Mouse (Mus musculus) limb, embryonic 10.5 days (tissue): ENCODE results near the gene 2310057N15Rik. TPM values are rescaled to one million over a fixed set of nuclear protein-coding genes. Genes with fewer than 3 reads are reported as not detected.
"Not testable (repeated sequence)": the region's sequence is repeated elsewhere in the genome, so short reads cannot be mapped to it uniquely, and the experiment has no call there.

ENCODE experiments used
- DNase-seq: peaks from one replicate; pipeline ENCODE4 v3.0.0-alpha.2; 2017; ENCODE audit warnings: low spot score
- H3K27ac ChIP-seq: fragments of 300-500 bp; sonication (generic); 2 replicates; pipeline ENCODE4 v1.5.1; 2016; ENCODE audit warnings: mild to moderate bottlenecking
- H3K27me3 ChIP-seq: fragments of 300-500 bp; sonication (generic); 2 replicates; pipeline ENCODE4 v1.6.1; 2016; ENCODE audit warnings: low read depth, mild to moderate bottlenecking; ENCODE audit not compliant: poor library complexity, severe bottlenecking
- H3K36me3 ChIP-seq: fragments of 300-500 bp; sonication (generic); 2 replicates; pipeline ENCODE4 v1.6.1; 2016; ENCODE audit warnings: mild to moderate bottlenecking, moderate library complexity
- H3K4me1 ChIP-seq: fragments of 300-500 bp; sonication (generic); 2 replicates; pipeline ENCODE4 v1.6.1; 2016
- H3K4me3 ChIP-seq: fragments of 300-500 bp; sonication (generic); 2 replicates; pipeline ENCODE4 v1.5.1; 2016; ENCODE audit warnings: mild to moderate bottlenecking, moderate library complexity
- H3K9me3 ChIP-seq: fragments of 300-500 bp; sonication (generic); replicated peaks from 2 replicates; pipeline ENCODE4 v1.6.1; 2016; ENCODE audit warnings: mild to moderate bottlenecking
- WGBS: fragments of 180-500 bp; shearing (Covaris S2); methylation state at CpG from one replicate; pipeline ENCODE4 v1.1.7; 2016; 5-methylcytosine and 5-hydroxymethylcytosine counted together
- polyA plus RNA-seq: library from polyadenylated mRNA; unstranded; fragments of >200 nt; fragmentation: Nextera tagmentation; extraction: Ambion mirVana; gene quantifications from 2 replicates; pipeline ENCODE4 v1.2.1, GENCODE M21; 2016

Gene 2310057N15Rik
- polyA plus RNA-seq = not detected in 2 replicates

DNA sequence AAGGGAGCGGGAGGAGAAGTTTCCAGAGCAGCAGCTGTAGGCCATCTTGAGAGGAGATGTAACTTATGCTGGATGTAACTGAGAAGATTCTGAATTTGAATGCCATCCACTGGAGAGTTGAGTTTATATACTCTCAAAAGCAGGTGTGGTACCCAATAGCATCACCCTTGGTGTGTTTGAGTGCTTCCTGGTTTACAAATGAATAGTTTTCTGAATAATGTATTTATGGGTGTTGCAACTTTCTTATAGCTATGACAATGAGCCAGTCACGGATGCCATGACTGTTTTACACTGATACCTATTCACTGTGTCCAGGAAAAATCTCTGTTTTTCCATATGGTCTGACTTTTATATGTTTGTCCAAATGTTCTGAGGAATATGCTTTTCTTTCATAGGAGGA, at the start of gene 2310057N15Rik:
TSS of gene 2310057N15Rik (minus strand) at position 101 of the 400 bp plus-strand sequence.
- no peak for DNase-seq
- H3K4me1 ChIP-seq = no peaks in the 10 kb centered on the region
- H3K27ac ChIP-seq = no peak within 1 kb of the TSS
- no peak within 1 kb of the TSS for H3K4me3 ChIP-seq
- 89% methylated on average over 2 of the region's 2 CpGs for WGBS
- H3K9me3 ChIP-seq = no peaks in the 10 kb centered on the region
- no peaks in the 10 kb centered on the region for H3K27me3 ChIP-seq
- no peaks in the 10 kb centered on the region for H3K36me3 ChIP-seq

DNA sequence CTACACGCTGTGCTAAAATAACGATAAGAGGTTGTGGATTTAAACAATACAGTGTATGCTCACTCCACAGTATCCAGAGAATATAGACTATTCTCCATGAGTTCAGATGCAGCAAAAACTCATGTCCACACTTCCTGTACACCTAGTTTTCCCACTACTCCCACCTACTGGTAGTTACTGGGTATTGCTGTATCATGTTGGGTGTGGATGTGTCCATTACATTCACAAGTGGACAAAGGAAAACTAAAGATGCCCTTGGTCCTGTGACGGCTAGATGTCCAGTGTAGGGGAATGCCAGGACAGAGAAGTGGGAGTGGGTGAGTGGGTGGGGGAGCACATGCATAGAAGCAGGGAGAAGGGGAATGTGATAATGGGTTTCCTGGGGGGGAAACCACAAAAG, 49.7 kb upstream of the 2310057N15Rik start:
- H3K27me3 ChIP-seq = no peaks in the 10 kb centered on the region
- no peaks in the 10 kb centered on the region for H3K9me3 ChIP-seq
- no peak overlapping the region for H3K4me3 ChIP-seq
- WGBS = 89% methylated on average over 3 of the region's 3 CpGs
- DNase-seq = no peak
- H3K36me3 ChIP-seq = no peaks in the 10 kb centered on the region
- H3K4me1 ChIP-seq = peaks cover 17% of the 10 kb centered on the region
- H3K27ac ChIP-seq = no peak overlapping the region

DNA sequence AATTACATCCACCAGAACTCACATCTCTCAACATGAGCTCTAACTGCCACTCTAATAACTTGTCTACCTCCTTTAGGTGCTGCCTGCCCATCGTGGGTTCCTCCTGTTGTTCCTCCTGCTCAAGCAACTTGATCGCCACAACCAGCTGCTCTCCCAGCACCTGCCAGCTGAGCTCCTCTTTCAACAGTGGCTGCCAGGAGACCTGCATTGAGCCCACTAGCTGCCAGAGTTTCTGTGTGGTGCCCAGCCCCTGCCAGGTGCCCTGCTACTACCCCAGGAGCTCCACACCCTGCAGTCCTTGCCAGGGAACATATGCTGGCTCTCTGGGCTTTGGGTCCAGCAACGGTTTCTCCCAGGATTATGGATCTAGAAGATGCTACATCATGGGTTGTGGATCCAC, 46.1 kb upstream of the 2310057N15Rik start, which contains the start of gene Krtap15:
TSS of gene Krtap15 (plus strand) at position 150 of the 400 bp plus-strand sequence.
- 83% methylated on average over 3 of the region's 3 CpGs for WGBS
- Histone ChIP-seq H3K27me3 (no peaks in the 10 kb centered on the region), H3K4me1 (no peaks in the 10 kb centered on the region), H3K27ac (no peak within 1 kb of the TSS), H3K4me3 (no peak within 1 kb of the TSS), H3K9me3 (no peaks in the 10 kb centered on the region), H3K36me3 (no peaks in the 10 kb centered on the region)
- no peak for DNase-seq

DNA sequence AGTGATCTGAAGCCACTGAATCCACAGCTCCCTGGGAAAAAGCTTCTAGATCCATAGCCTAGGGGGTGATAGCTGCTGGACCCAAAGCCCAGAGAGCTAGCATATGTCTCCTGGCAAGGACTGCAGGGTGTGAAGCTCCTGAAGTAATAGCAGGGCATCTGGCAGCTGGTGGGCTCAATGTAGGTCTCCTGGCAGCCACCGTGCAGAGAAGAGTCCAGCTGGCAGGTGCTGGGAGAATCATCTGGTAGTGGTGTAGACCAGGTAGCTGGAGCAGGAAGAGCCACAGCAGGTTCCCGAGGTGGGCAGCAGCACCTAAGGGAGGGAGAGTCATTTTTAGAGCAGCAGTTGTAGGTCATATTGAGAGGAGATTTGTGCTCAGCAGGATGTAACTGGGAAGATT, 37.8 kb upstream of the 2310057N15Rik start, which contains the start of gene Gm20741:
TSS of gene Gm20741 (minus strand) at position 394 of the 400 bp plus-strand sequence.
- no peaks in the 10 kb centered on the region for H3K27me3 ChIP-seq
- no peak within 1 kb of the TSS for H3K27ac ChIP-seq
- H3K9me3 ChIP-seq = no peaks in the 10 kb centered on the region
- H3K4me1 ChIP-seq = no peaks in the 10 kb centered on the region
- no peaks in the 10 kb centered on the region for H3K36me3 ChIP-seq
- no peak for DNase-seq
- H3K4me3 ChIP-seq = no peak within 1 kb of the TSS
- WGBS = 93% methylated on average over 2 of the region's 2 CpGs

DNA sequence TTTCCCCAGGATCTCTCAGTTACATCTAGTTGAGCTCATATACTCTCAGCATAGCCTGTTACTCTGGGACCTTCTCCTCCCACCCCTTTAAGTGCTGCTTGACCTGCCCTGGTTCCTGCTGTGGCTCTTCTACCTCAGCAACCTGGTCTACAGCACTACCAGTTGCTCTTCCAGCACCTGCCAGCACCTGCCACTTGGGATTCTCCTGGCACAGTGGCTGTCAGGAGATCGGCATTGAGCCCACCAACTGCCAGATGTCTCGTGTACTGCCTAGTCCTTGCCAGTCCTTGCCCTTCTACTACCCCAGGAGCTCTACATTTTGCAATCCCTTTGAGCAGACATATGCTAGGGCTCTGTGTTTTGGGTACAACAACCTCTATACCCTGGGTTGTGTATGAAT, 12.8 kb upstream of the 2310057N15Rik start:
- no peak overlapping the region for H3K4me3 ChIP-seq
- H3K9me3 ChIP-seq = no peaks in the 10 kb centered on the region
- WGBS = 86% methylated on average over 2 of the region's 2 CpGs
- no peak for DNase-seq
- H3K27ac ChIP-seq = no peak overlapping the region
- H3K36me3 ChIP-seq = no peaks in the 10 kb centered on the region
- H3K27me3 ChIP-seq = no peaks in the 10 kb centered on the region
- no peaks in the 10 kb centered on the region for H3K4me1 ChIP-seq

DNA sequence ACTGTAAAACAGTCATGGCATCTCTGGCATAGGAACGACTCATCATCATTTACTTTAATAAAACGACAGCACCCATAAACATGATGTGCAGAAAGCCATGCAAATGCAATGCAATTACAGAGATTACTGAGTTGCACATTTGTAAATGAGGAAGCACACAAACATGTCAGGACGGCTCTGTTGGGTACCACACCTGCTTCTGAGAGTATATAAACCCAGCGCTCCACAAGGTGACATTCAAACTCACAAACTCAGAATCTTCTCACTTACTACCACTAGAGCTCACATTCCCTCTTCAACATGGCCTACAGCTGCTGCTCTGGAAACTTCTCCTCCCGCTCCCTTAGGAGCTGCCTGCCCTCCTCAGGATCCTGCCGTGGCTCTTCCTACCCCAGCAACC, 3.6 kb upstream of the 2310057N15Rik start, which contains the start of gene Gm5965:
TSS of gene Gm5965 (plus strand) at position 301 of the 400 bp plus-strand sequence.
- Histone ChIP-seq H3K4me1 (no peaks in the 10 kb centered on the region), H3K27me3 (no peaks in the 10 kb centered on the region), H3K9me3 (no peaks in the 10 kb centered on the region), H3K4me3 (no peak within 1 kb of the TSS), H3K36me3 (no peaks in the 10 kb centered on the region), H3K27ac (no peak within 1 kb of the TSS)
- no peak for DNase-seq
- 92% methylated on average over 5 of the region's 6 CpGs for WGBS

DNA sequence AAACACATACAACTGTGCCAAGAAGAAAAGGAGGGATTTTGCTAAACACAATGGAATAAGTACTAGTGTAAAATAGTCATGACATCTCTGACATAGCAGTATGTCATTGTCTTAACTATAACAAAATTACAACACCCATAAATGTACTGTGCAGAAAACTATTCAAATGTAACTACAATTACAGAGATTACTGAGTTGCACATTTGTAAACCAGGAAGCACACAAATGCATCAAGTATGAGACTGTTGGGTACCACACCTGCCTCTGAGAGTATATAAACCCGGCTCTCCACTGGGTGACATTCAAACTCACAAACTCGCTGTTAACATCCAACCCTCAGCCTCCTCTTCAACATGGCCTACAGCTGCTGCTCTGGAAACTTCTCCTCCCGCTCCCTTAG, 15.5 kb downstream of the 2310057N15Rik start, which contains the start of gene 2310034C09Rik:
TSS of gene 2310034C09Rik (plus strand) at position 301 of the 400 bp plus-strand sequence.
- not testable (repeated sequence) for H3K27me3 ChIP-seq, DNase-seq, H3K9me3 ChIP-seq, H3K4me1 ChIP-seq, H3K27ac ChIP-seq, H3K4me3 ChIP-seq, H3K36me3 ChIP-seq
- 92% methylated on average over 3 of the region's 3 CpGs for WGBS

DNA sequence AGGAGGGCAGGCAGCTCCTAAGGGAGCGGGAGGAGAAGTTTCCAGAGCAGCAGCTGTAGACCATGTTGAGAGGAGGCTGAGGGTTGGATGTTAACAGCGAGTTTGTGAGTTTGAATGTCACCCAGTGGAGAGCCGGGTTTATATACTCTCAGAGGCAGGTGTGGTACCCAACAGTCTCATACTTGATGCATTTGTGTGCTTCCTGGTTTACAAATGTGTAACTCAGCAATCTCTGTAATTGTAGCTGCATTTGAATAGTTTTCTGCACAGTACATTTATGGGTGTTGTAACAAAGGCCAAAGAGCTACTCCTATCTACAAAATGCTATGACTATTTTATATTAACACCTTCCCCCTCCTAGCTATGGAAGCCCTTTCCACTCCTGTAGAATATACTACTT, 22.5 kb downstream of the 2310057N15Rik start, which contains the start of gene Krtap13:
TSS of gene Krtap13 (minus strand) at position 101 of the 400 bp plus-strand sequence.
- not testable (repeated sequence) for H3K27me3 ChIP-seq, H3K9me3 ChIP-seq, H3K36me3 ChIP-seq, DNase-seq, H3K27ac ChIP-seq, H3K4me1 ChIP-seq, H3K4me3 ChIP-seq
- WGBS = 93% methylated on average over 3 of the region's 3 CpGs

DNA sequence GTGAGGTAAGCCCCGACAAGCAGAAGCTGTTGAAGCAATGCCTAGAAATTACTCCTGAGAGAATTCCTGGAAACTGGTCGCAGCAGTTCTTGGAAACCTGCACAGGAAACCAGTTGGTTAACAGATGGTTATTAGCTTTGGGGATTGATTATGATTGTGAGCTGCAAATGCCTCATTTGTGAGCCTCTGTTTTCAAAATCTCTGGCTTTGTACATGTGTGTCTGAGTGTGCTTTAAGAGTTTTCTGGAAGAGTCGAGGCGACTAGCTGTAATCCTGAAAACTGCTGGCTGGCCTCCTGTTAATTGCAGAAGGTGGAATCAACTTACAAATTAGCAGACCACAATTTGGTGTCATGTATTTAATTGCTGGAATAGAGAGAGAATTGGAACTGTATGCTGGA, 26.1 kb downstream of the 2310057N15Rik start:
- 61% methylated on average over 4 of the region's 4 CpGs for WGBS
- no peak overlapping the region for H3K27ac ChIP-seq
- DNase-seq = no peak
- H3K9me3 ChIP-seq = no peaks in the 10 kb centered on the region
- peaks cover 6% of the 10 kb centered on the region; the same call in 1 of the 2 replicates for H3K4me1 ChIP-seq
- no peaks in the 10 kb centered on the region for H3K36me3 ChIP-seq
- H3K4me3 ChIP-seq = no peak overlapping the region
- no peaks in the 10 kb centered on the region for H3K27me3 ChIP-seq

DNA sequence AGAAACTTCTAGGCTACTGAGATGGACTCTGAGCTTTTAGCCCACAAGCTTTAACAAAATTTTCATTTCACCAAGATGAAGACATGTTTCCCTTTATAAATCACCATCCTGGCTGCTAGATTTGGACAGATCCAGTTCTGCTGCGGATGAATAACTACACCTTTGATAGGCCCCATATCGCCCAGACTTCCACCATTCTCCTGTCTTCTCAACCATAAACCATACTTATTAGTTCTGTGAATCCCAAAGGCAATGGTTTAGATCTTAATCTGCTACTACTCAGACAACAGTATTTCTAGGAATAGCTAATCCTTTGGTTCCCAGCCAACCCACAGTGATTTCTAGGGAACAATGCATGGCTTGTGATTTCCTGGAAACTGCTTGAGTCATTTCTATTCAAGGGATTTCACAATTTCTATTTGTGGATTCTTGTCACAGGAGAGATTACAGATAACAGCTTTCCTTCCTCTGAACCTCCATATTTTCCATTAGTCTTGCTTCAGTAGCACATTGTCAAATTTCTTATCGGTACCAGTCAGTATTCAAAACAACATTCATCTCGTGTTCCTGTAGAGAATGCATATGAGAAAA, 29.2 kb downstream of the 2310057N15Rik start:
- no peak for DNase-seq
- Histone ChIP-seq H3K4me1 (peaks cover 6% of the 10 kb centered on the region; the same call in 1 of the 2 replicates), H3K27ac (no peak overlapping the region), H3K4me3 (no peak overlapping the region), H3K27me3 (no peaks in the 10 kb centered on the region), H3K9me3 (no peaks in the 10 kb centered on the region), H3K36me3 (no peaks in the 10 kb centered on the region)
- WGBS = 93% methylated on average over 4 of the region's 4 CpGs

DNA sequence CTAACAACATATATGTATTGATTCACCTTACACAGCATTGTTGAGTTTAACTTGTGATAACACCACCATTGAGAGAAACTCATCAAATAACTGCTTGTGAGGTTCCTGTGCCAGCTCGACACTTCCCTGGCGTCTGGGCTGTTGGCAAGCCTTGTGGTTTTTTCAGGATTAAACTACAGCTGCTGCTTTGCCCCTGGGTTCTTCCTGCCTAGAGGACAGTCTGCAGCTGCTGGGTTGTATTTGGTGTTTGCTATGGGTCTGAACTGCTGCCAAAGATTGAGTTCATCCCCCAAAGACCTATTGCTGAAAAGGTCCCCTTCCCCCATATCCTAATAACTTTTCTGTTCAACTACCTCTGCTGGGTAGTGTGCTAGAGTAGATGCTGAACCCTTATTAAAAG, 38.6 kb downstream of the 2310057N15Rik start:
- no peak for DNase-seq
- H3K4me3 ChIP-seq = no peak overlapping the region
- WGBS = 80% methylated on average over 2 of the region's 2 CpGs

DNA sequence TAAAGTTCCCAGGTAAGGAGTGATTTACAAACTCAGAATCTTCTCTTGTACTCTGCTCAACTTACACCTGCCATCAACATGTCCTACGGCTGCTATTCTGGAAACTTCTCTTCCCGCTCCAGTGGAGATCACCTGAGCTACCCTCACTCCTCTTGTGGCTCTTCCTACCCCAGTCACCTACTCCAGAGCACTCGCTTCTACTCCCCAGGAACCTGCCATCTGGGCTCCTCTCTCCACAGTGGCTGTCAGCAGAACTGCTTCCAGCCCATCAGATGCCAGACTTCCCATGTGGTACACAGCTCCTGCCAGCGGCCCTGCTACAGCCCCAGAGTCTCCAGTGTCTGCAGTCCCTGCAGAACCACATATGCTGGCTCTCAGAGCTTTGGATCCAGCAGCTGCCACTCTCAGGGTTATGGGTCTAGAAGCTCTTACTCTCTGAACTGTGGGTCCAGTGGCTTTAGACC, 45.2 kb downstream of the 2310057N15Rik start, which contains the start of gene Krtap13-1:
TSS of gene Krtap13-1 (plus strand) at position 51 of the 464 bp plus-strand sequence.
- 86% methylated on average over 4 of the region's 4 CpGs for WGBS
- H3K27me3 ChIP-seq = no peaks in the 10 kb centered on the region
- no peak within 1 kb of the TSS for H3K27ac ChIP-seq
- H3K36me3 ChIP-seq = no peaks in the 10 kb centered on the region
- H3K9me3 ChIP-seq = no peaks in the 10 kb centered on the region
- no peak within 1 kb of the TSS for H3K4me3 ChIP-seq
- no peaks in the 10 kb centered on the region for H3K4me1 ChIP-seq
- DNase-seq = no peak

More for the DNA sequence above, 38.6 kb downstream of the 2310057N15Rik start:
- H3K27me3 ChIP-seq = no peaks in the 10 kb centered on the region
- H3K4me1 ChIP-seq = no peaks in the 10 kb centered on the region
- no peak overlapping the region for H3K27ac ChIP-seq
- no peaks in the 10 kb centered on the region for H3K9me3 ChIP-seq
- H3K36me3 ChIP-seq = no peaks in the 10 kb centered on the region
